Mouse (Mus musculus): ENCODE results near the gene Mcrip1.
A peak's percentile ranks its signal among the peaks of the same experiment; 100 is the strongest.
"Not testable (repeated sequence)": the region's sequence is repeated elsewhere in the genome, so short reads cannot be mapped to it uniquely, and the experiment has no call there.

The Mcrip1 gene

DNA sequence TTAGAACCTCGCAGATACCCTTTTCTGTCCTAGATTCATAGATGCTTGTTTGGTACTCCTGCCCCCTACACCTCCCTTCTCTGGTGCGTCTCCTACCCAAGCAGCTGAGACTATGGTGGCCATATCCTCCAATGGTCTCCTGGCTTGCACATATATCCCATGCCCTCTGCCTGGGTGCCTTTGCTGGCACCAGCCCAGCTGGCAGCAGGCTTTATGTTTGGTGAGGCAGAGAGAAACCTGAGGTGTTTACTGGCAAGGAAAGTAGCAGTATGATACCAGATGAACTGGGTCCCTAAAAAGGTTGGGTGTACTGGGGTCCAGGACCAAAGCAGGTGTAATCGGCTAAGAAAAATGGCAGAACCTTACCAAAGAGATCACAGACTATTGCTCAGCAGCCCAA is 3.6 kb downstream of the Mcrip1 start:
- no peak for DNase-seq (ENCODE audit: extremely low spot score)

DNA sequence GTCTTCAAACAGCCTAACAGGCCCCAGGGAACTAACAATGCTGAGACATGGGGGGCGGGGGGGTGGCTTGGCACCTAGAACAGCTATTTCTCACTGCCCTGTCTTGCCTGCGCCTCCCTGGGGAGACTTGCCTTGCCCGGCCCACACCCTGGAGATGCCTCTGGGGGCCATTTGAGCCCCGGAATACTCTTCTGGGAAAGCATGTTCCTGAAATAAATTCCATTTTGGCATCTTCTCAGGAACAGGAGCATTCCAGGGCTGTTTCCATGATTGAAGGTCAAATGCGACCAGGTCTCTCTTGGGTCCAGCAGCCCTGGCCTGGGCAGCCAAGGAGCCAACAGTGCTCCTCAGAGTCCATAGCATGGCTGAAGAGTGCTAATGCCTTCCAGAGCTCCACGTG is 7.2 kb downstream of the Mcrip1 start:
- no peak for DNase-seq (ENCODE audit: extremely low spot score)

DNA sequence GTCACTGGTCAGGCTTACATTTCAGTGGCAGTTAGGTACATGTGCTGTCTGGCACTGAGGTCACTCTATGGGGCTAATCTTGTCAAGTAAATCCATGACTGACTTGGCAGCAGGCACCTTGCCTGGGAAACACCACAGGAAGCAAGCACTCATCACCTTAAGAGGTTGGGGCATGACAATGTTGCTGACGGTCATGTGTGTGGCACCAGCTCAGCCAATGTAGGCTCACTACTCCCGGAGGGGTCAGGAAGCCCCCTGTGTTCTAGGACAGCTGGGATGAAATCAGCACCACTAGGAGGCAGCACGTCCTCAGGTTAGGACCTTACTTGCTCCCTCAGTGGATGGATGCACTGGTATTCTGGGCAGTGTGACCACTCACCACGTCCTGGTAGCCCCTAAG is 7.6 kb downstream of the Mcrip1 start:
- DNase-seq (ENCODE audit: extremely low spot score), result no peak

DNA sequence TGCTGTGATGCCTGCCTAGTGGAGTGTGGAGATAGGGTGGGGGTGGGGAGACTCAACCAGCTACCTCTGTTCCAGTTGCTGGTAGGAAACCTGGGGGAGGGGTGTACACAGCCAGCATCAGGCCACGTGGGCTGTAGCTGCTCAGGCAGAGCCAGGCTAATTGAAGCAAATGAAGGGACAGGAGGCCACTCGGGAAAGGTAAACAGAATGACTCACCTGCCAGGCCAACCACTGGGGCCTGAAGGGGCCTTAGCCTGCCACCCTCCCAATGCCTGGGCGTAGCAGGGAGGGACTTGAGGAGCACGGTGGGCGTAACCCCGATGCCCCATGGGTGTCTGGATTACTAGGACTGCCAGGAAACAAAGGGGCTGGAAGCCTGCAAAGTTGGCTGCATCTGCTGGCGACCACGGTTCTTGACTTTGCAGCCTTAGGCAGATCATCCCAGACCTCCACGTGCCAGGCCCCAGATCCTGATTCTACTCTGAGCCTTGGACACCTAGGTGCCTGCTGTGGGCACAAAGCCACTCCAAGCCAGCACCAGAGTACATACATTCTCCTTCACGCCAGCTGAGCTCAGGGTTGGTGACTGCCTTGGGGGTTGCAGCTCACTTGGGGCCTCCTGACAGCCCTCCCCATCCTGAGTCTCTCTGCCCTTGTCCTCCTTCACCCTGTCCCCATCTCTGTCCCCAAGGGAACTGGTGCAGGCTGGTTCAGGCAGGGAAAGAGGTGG is 10.1 kb downstream of the Mcrip1 start:
- peak; percentile 49 for DNase-seq (ENCODE audit: extremely low spot score)

DNA sequence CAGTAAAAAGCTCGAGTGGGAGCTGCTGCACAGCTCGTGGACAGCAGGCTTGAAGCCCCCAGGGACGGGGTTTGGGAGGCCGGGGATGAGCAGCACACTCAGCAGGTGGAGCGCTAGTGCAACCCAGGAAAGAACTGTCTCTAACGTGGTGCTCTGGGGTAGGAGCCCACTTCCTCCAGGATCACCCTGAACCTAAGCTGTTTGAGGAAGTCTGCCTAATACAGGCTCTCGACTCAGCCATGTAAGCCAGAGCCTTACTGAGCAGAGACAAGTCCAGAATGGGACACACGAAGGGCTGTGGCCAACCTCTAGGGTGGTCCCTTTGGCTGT is 10.6 kb downstream of the Mcrip1 start:
- no peak for DNase-seq (ENCODE audit: extremely low spot score)

DNA sequence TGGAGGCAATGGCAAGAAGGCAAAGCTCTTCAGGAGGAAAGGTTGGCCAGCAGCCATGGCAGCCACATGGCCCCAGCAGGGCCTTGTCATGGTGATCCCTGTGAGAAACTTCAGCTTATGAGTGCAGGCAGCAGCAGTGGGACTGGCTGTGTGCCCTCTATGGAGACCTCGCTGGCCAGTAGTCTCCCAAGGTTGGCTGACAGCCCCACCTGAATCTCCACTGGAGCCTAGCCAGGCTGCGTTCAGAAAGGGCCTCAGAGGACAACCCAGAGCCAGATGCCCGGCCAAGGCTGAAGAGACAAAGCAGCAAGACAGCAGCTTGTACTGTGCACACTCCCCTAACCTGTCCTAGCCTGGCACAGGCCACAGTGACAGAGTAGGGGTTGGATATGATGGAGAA is 11.0 kb downstream of the Mcrip1 start:
- no peak for DNase-seq (ENCODE audit: extremely low spot score)

DNA sequence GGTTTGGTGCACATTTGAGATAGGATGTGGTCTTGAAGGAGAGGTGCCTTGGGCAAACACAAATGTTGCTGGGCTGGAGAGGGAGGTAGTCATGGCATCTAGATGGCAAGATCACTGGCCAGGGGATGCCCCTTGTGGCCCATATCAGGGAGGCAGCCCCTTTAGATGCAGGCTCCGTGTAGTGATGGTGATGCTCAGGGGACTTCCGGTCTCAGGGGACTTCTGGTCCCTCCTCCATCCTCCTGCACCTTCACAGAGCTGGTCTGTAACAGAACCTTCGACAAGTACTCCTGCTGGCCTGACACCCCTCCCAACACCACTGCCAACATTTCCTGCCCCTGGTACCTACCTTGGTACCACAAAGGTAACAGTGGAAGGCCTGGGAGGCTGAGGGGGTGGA is 13.7 kb downstream of the Mcrip1 start:
- no peak for DNase-seq (ENCODE audit: extremely low spot score)

DNA sequence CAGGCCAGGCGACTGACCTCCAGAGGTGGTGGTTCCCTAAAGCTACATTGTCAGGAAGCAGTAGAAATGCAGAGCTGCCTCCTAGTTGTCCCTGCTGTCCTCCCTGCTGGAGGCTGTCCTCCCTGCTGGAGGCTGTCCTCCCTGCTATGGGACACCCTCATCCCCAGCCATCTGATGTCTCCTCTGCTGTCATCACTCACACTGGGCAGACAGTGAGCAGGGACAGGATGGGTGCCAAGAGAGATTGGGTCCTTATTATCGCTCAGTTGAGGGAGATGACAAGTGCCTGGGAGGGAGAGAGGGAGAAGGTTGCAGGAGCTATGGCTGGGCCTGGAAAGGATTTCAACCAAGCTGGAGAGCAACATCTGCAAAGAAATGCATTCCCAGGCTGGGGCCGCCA is 14.4 kb downstream of the Mcrip1 start:
- DNase-seq (ENCODE audit: extremely low spot score), result no peak

DNA sequence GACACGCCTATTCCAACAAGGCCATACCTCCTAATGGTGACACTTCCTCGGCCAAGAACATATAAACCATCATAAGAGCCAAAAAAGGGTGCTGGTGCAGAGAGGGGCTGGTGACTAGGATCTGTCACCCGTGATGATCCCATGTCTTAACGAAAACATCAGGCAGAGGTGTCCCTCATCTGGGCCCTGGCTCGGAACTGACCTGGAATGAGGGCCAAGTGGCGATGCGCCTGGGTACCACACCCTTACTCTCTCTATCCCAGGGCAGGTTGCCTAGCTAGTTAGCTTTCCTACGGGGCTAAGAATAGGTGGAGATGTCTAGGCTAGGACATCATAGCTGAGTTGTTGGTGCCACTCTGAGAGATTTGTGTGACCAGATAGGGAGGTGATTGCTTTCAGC is 15.4 kb downstream of the Mcrip1 start:
- no peak for DNase-seq (ENCODE audit: extremely low spot score)

DNA sequence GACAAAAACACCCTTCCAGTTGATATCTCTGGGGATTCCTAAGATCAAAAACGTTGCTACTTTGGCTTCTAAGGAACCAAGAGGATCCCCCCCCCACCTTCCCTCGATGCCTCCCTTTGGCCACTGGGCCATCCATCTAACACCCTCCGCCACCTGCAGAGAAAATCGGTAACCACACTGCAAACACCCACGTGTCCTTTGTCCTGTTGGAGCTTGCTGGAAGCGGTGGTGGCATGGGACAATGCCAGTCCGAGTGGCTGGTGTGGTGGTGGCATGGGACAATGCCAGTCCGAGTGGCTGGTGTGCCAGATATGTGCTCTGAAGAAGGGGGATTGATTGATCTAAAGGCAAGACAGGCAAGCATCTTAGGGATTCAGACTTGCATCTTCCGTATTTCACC is 17.9 kb downstream of the Mcrip1 start:
- DNase-seq (ENCODE audit: extremely low spot score), result no peak

DNA sequence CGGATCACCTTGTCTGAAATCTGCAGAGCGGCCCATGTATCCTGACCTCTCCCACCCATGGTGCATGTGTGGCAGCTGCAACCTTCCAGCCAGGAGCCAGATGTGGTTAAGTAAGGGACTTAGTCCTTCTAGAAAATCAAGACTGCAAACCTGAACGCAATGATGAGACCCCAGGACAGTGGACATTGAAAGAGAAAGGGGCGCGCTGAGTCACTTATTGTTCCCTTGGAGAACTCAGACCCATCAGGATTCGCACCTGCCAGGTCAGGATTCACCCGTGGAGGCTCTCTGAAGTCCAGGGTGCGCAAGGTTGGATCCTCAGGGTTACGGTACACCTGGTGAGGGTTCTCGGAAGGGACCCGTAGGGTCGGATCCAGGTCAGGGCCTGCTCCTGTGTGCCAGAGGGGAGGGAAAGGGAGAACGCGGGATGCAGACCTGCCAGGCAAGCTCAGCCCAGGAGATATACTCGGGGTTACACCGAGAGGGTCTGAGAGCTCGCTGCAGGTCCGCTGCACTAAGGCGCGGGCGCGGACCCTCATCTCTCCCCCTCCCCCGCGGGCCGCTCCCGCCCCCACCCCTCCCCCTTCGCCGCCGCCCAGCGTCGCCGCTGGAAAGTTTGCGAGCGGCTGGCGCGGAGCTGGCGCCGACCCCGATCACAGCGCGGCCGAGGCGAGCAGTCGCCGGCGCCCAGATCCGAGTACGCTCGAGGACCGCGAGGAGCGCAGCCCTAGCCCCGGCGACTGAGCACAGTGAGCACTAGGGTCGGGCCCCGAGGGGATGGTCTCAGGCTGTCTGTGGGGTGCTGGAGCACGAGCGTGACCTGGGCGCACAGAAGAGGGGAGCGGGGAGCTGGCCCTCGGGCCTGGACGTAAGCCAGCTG is 19.2 kb downstream of the Mcrip1 start, which contains the start of gene Gcgr:
Gene Gcgr (plus strand): TSS at position 615 of the 880 bp plus-strand sequence.
- DNase-seq (ENCODE audit: extremely low spot score), result peak; percentile 46

DNA sequence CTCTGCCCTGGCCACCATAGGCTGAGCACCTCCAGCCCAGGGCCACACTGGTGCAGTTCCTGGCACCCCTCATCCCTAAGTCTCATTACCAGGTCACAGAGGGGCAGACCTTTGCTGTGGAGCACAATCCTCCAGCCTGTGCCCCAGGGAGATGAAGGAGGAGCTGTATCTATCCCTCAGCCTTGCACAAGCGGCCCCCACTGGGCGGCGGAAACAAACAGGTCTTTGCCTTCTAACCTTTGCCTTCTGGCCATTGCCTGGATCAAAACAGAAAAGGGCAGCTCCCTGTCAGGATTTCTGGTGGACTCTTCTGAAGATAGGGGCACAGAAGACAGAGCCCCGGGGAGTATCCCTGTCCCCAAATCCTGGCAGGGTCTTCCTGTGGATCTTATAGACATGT is 20.6 kb downstream of the Mcrip1 start:
- no peak for DNase-seq (ENCODE audit: extremely low spot score)

DNA sequence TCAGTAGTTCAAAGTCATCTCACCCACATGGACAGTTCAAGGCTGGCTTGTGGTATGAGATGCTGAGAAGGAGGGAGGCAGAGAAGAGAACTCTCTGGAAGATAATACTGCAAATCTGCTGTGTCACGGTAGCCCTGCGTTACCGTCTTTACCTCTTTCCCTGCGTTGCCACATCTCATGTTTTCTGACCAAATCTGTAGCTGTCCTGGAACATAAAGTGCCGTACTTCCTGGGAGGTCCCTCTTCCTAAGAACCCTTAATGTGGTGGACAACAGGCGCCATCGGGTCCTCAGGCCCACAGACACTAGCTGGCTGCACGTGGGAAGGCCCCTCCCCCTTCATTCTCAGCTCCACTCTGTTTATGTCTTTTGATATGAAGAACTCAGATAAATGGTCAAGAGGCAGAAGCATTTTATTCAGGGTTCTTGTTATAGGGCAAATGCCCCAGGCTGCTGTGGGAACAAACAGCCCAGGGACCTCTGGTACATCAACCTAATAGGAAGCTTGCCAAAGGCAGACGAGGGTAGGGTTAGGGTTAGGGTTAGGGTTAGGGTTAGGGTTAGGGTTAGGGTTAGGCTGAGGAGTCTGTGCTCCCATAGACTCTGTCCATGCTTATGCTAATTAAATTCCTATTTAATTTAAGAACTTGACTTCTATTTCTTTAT is 21.7 kb downstream of the Mcrip1 start:
- DNase-seq (ENCODE audit: extremely low spot score), result no peak

DNA sequence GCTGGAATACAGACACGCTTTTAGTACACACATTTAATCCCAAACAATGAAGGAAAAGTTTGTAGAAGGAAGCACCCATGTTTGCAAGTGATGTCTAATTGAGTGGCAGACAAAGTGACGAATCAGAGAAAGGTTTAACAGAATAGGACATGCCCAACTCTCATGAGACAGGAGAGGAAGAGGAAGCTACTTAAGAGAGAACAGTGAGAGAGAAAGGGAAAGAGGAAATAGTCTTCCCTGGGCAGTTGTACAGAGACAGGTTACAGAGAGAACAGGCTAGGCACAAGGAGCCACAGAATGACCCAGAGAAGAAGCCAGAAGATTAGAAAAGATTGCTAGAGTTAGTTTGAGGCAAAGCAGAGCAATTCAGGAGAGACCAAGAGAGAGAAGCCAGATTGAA is 23.6 kb downstream of the Mcrip1 start:
- DNase-seq (ENCODE audit: extremely low spot score), result no peak

DNA sequence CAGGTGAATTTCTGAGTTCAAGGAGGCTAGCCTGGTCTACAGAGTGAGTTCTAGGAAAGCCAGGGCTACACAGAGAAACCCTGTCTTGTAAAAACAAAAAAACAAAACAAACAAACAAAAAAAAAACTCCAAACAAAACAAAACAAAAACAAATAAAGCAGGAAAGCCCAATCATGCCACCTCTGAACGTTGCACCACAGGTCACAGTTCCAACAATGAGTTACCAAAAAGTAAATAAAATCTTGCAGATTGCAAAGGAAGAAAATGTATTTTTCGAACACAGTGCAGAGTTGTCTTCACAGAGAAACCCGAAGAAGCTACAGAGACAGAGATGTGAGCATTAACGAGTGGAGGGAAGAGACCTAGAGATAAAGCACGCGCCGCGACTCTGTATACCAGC is 26.9 kb downstream of the Mcrip1 start:
- DNase-seq (ENCODE audit: extremely low spot score), result no peak

DNA sequence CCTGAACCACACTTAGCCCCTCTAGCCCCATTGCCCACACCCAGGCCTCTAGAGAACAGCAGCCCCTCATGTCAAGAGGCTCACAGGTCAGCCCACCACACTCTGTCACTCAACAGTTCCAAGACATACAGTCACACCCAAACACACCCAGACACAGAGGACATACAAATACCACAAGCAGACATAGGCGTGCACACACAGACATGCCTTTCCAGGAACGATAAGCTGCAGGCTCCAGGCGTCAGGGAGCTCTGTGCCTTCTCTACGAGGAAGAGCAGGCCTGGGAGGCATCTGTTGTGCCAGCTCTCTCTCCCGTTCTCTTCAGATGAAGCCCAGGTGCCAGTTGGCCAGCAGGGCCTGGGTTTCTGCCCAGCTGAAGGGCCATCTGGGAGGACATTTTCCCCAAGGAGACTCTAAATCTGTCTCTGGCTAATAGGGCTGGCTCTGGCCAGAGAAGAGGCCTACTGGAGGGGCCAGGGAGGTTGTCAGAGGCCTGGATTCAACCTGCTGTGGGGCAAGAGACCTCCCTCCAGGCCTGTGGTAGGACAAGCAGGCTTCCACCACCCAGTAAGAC is 28.5 kb downstream of the Mcrip1 start:
- no peak for DNase-seq (ENCODE audit: extremely low spot score)

DNA sequence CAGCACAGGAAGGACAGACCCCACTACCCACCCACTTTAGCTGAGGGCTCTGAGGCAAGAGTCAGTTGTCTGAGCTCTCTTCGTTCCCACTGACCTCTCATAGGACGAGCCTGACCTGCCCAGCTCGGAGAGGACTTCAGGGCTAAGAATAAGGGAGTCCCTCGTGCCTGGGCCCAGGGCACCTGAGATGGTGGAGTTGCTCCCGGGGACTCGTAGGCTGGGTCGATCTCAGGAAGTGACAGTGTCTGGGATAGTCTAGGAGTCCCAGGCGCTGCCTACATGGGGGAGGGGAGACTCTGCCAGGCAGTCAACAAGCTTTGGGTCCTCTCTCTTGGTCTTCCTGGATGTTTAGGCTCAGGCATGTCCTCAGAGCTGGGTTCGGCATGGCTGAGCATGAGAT is 29.0 kb downstream of the Mcrip1 start:
- DNase-seq (ENCODE audit: extremely low spot score), result no peak

DNA sequence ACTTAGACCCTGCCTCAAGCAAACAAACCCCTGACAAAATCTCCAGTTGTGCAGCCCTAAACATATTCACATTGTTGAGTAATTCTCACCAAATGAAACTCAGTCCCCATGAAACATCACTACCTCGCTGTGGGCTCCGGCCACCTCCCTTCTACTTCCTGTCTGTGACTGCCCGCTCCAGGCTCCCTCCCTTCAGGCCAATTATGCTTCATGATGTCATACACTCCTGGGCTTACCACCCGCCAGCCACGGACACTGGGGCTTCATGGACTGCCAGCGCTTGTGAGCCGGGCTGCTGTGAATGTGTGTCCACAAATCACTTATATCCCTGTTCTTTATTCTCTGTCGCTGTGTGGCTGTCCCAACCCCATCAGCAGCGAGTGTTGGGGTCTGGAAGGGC is 29.8 kb downstream of the Mcrip1 start:
- DNase-seq (ENCODE audit: extremely low spot score), result no peak

DNA sequence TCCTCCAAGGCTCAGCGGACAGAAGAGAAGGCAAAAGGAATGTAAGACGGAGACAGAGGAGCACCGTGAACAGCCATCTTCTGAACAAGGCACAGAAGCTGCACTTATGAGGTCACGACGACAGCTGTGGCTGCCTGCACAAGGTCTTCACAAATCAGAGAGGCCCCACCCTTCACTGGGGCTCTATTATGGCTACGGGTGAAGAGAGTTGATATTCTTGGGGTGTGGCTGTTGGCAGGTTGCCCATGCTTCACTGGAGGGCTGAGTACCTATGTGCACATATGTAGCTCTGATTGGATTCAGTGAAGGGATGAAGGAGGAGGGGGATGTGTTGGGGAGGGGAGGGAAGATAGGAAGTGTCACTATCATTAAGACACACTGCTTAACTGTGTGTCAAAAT is 31.0 kb downstream of the Mcrip1 start:
- DNase-seq (ENCODE audit: extremely low spot score), result no peak

DNA sequence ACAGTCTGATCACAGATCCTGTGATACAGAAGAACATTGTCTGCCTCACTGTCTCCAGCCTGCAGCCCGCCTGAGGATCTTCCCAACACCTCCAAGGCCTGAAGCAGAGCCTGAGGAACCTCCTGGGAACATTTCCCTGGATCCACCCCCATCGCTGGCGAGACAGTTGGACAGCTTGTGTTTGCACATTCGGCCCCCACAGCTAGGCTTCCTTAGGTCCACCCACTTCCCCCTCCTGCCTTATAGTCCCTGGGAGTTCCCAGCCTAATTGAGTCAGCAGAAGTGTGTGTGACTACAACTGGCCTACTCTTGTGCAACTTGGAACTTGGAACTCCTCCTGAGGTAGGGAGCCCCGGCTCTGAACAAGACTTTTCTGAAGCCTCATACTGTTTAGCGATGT is 31.5 kb downstream of the Mcrip1 start:
- no peak for DNase-seq (ENCODE audit: extremely low spot score)

DNA sequence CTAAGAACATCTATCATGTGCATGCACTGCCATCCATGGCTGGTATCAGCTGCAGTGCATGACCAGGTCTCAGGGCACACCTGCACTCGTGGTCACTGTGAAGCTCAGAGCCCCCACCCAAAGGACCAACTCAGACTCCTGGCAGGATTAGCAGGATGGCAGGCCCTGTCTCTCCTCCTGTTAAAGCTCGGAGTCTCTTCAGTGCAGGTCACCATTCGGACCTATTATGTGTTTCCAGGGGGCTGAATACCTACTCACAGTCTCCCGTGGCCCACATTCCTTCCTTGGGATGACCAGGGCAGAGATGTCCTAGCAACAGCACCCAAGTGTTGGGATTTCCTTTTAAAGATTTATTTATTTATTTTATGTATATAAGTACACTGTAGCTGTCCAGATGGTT is 32.4 kb downstream of the Mcrip1 start:
- DNase-seq (ENCODE audit: extremely low spot score), result no peak

DNA sequence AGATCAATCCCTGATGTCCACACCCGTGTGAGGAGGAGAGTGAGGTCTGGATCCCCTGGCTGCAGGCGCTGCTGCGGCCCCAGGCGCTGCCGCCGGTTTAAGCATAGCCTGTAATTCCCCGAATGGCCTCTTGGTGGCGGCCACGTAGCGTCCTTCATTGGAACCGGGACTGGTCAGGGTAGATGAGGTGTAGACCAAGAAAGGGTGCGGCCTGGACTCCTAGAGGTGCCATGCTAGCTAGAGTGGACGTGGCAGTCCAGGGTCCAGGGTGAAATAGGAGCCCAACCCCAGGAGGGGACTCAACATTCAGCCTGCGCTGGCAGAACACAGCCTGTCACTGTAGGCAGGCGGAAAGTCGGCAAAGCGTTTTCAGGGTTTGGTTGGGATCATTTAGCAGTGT is 33.9 kb downstream of the Mcrip1 start:
- DNase-seq (ENCODE audit: extremely low spot score), result peak; percentile 87

DNA sequence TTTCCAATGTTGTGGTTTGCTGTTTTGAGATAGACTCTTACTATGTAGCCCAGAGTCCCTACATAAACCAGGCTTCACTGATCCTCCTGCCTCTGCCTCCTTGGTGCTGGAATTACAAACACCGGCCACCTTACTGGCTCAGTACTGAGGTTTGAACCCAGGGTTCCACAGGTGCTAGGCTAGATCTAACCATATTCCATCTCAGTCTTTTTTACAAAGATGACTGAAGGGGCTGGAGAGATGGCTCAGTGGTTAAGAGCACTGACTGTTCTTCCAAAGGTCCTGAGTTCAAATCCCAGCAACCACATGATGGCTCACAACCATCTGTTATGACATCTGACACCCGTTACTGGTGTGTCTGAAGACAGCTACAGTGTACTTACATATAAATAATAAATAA is 35.3 kb downstream of the Mcrip1 start:
- not testable (repeated sequence) for DNase-seq (ENCODE audit: extremely low spot score)
